Mouse (Mus musculus) kidney, adult 18-20 months (tissue): ENCODE results near the gene Srsy.
"Not testable (repeated sequence)": the region's sequence is repeated elsewhere in the genome, so short reads cannot be mapped to it uniquely, and the experiment has no call there.

ENCODE experiments used
- DNase-seq: peaks from one replicate; pipeline ENCODE4 v3.0.0; 2021

The Srsy gene

DNA sequence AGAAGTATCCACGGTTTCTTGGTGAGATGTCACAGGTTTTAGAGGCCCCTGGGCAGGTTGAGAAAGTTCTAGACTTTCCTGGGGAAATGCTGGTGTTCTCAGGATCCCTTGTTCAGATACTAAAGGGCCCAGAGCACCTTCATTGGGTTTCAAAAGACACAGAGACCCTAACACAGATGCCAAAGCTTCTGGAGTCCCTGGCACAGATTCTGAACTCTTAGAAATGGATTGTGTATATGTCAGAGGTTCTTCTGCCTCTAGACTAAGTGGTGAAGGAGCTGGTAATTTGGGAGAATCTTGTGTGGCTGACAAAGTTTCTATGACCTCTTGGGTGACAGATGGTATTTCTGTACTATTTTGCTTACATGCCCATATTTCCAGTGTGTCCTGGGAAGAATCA, at the start of gene Srsy:
Gene Srsy, minus strand, starts transcription at position 101 of the 400 bp plus-strand sequence.
- not testable (repeated sequence) for DNase-seq
